Mouse (Mus musculus) liver, postnatal 0 days (tissue): Measurements from ENCODE around the gene Sipa1l3.
A peak's percentile ranks its signal among the peaks of the same experiment; 100 is the strongest.

Experiments
- CTCF ChIP-seq: sonication (generic); IDR thresholded peaks from 2 replicates; pipeline ENCODE4 v1.5.1; 2016; ENCODE audit warnings: antibody characterized with exemption, low read depth
- EP300 ChIP-seq: IDR thresholded peaks from 2 replicates; pipeline ENCODE4 v1.6.1; 2016; ENCODE audit warnings: antibody characterized with exemption, low read depth, mild to moderate bottlenecking

GRCm38 (mm10) chr7:29316976-29317375 lies 201.5 kb downstream of the Sipa1l3 start:
- TF ChIP-seq CTCF = 0 out of 2 replicates have a peak, but pooled peaks have one; percentile 3
- TF ChIP-seq EP300 = no peak
